Mouse (Mus musculus) layer of hippocampus, adult 6 months (tissue): ENCODE measurements around the gene Ngly1. TPM values are rescaled to one million over a fixed set of nuclear protein-coding genes. Genes with fewer than 3 reads are reported as not detected.

Experiments
- long read RNA-seq, 2 experiments: library from polyadenylated mRNA; unstranded; transcript quantifications; one replicate each; pipeline ENCODE4 v2.0.0; 2019 to 2020
- polyA plus RNA-seq: library from polyadenylated mRNA; unstranded; fragments of <200 nt; fragmentation: Nextera tagmentation; gene quantifications from 2 replicates; pipeline ENCODE4 v1.2.3, GENCODE M21; 2021

Gene Ngly1
- 21.4 and 24.2 TPM in 2 replicates for polyA plus RNA-seq
- long read RNA-seq, experiment 1, transcript Ngly1-201 (12 exons, 2,935 nt), result major isoform, 37 of 54 reads
- long read RNA-seq, experiment 1, partial matches to known transcripts, result 14 of 54 reads
- long read RNA-seq, experiment 1, other reads (novel, unspliced or antisense), result 3 of 54 reads
- long read RNA-seq, experiment 2, transcript Ngly1-201 (12 exons, 2,935 nt), result major isoform, 206 of 230 reads
- long read RNA-seq, experiment 2, partial matches to known transcripts, result 2 of 230 reads
- long read RNA-seq, experiment 2, other reads (novel, unspliced or antisense), result 20 of 230 reads

GRCm38 (mm10) chr14:16249171-16249874, at the start of gene Ngly1, which contains the start of gene Oxsm:
Ngly1 (plus strand) TSS chr14:16249280.
Oxsm (minus strand) TSS chr14:16249808.

Other genes with a start within 250 kb of the Ngly1 start
- 7.5 and 8.2 TPM in 2 replicates for gene Oxsm, start 528 bp downstream of the Ngly1 start, polyA plus RNA-seq
- 9.2 and 10.3 TPM in 2 replicates for gene Top2b, start 115.9 kb downstream of the Ngly1 start, polyA plus RNA-seq